Mouse (Mus musculus) erythroblast, embryonic 14.5 days (primary cell): ENCODE results near the gene Ifi208. TPM values are rescaled to one million over a fixed set of nuclear protein-coding genes. Genes with fewer than 3 reads are reported as not detected.
"Not testable (repeated sequence)": the region's sequence is repeated elsewhere in the genome, so short reads cannot be mapped to it uniquely, and the experiment has no call there.

Experiments
- H3K27me3 ChIP-seq: 2 replicates; pipeline ENCODE4 v1.6.1; 2012; ENCODE audit warnings: inconsistent platforms; ENCODE audit not compliant: control insufficient read depth
- H3K36me3 ChIP-seq: 2 replicates; pipeline ENCODE4 v1.6.1; 2012; ENCODE audit warnings: mild to moderate bottlenecking, inconsistent platforms; ENCODE audit not compliant: control insufficient read depth
- H3K4me1 ChIP-seq: 2 replicates; pipeline ENCODE4 v1.6.1; 2012; ENCODE audit warnings: inconsistent platforms; ENCODE audit not compliant: control insufficient read depth
- H3K4me3 ChIP-seq: replicated peaks from 2 replicates; pipeline ENCODE3; 2012; ENCODE audit warnings: moderate library complexity, mild to moderate bottlenecking, inconsistent platforms
- H3K9me3 ChIP-seq: 2 replicates; pipeline ENCODE4 v1.6.1; 2012; ENCODE audit warnings: low read length, inconsistent platforms, mixed read lengths; ENCODE audit not compliant: control insufficient read depth
- GATA1 ChIP-seq: IDR thresholded peaks from 2 replicates; pipeline ENCODE4 v1.6.1; 2012; ENCODE audit warnings: low read length, inconsistent platforms, mixed read lengths
- TAL1 ChIP-seq: IDR thresholded peaks from 3 replicates; pipeline ENCODE4 v1.6.1; 2012; ENCODE audit warnings: low read length, inconsistent platforms, mixed read lengths
- polyA plus RNA-seq: library from polyadenylated mRNA; stranded (reverse); fragments of >175 nt; gene quantifications from 2 replicates; pipeline ENCODE4 v1.2.3, GENCODE M21; 2012

Ifi208 gene
- 0.01 TPM in 1 of 2 replicates, not detected in the other for polyA plus RNA-seq

GRCm38 (mm10) chr1:173673458-173674097 is at the start of gene Ifi208:
TSS of gene Ifi208 (plus strand) at chr1:173673675.
- not testable (repeated sequence) for H3K9me3 ChIP-seq, H3K27me3 ChIP-seq, H3K36me3 ChIP-seq, H3K4me1 ChIP-seq, H3K4me3 ChIP-seq

- no peaks in the 10 kb centered on the region for H3K36me3 ChIP-seq
- no peaks in the 10 kb centered on the region for H3K4me1 ChIP-seq
- TF ChIP-seq GATA1 (no peak), TAL1 (no peak)
- no peaks in the 10 kb centered on the region for H3K27me3 ChIP-seq
- H3K4me3 ChIP-seq, result no peak overlapping the region
- 0 out of 2 replicates have a peak, but pooled peaks cover 2% of the 10 kb centered on the region for H3K9me3 ChIP-seq
Measured at GRCm38 (mm10) chr1:173624052-173624451, 49.4 kb upstream of the Ifi208 start.

GRCm38 (mm10) chr1:173626686-173627085 is 46.8 kb upstream of the Ifi208 start:
- H3K27me3 ChIP-seq, result no peaks in the 10 kb centered on the region
- 0 out of 2 replicates have a peak, but pooled peaks cover 2% of the 10 kb centered on the region for H3K9me3 ChIP-seq
- H3K4me3 ChIP-seq, result no peak overlapping the region
- H3K36me3 ChIP-seq, result no peaks in the 10 kb centered on the region
- H3K4me1 ChIP-seq, result no peaks in the 10 kb centered on the region
- TF ChIP-seq TAL1 (no peak), GATA1 (no peak)

- not testable (repeated sequence) for H3K4me3 ChIP-seq, H3K27me3 ChIP-seq, H3K9me3 ChIP-seq, H3K4me1 ChIP-seq, H3K36me3 ChIP-seq
Measured at GRCm38 (mm10) chr1:173630622-173631021, 42.9 kb upstream of the Ifi208 start, which contains the start of gene Ifi209. TSS of gene Ifi209 (plus strand) at chr1:173630917.

- Histone ChIP-seq H3K27me3 (no peaks in the 10 kb centered on the region), H3K9me3 (no peaks in the 10 kb centered on the region), H3K4me3 (no peak overlapping the region), H3K4me1 (no peaks in the 10 kb centered on the region), H3K36me3 (no peaks in the 10 kb centered on the region)
- no peak for TF ChIP-seq TAL1
Measured at GRCm38 (mm10) chr1:173633969-173634645, 39.4 kb upstream of the Ifi208 start.

GRCm38 (mm10) chr1:173645393-173645792 is 28.1 kb upstream of the Ifi208 start:
- H3K27me3 ChIP-seq, result no peaks in the 10 kb centered on the region
- no peaks in the 10 kb centered on the region for H3K4me1 ChIP-seq
- no peak overlapping the region for H3K4me3 ChIP-seq
- no peaks in the 10 kb centered on the region for H3K9me3 ChIP-seq
- no peak for TF ChIP-seq GATA1
- no peak for TF ChIP-seq TAL1
- H3K36me3 ChIP-seq, result no peaks in the 10 kb centered on the region

GRCm38 (mm10) chr1:173657973-173658372 is 15.5 kb upstream of the Ifi208 start:
- H3K9me3 ChIP-seq, result no peaks in the 10 kb centered on the region
- no peaks in the 10 kb centered on the region for H3K27me3 ChIP-seq
- no peak for TF ChIP-seq GATA1
- TF ChIP-seq TAL1, result no peak

GRCm38 (mm10) chr1:173678605-173679004 is 5.1 kb downstream of the Ifi208 start:
- H3K36me3 ChIP-seq, H3K4me1 ChIP-seq, H3K4me3 ChIP-seq, H3K27me3 ChIP-seq, H3K9me3 ChIP-seq: not testable (repeated sequence)

More at GRCm38 (mm10) chr1:173657973-173658372, 15.5 kb upstream of the Ifi208 start:
- H3K4me1 ChIP-seq, result no peaks in the 10 kb centered on the region
- H3K36me3 ChIP-seq, result no peaks in the 10 kb centered on the region
- no peak overlapping the region for H3K4me3 ChIP-seq

- no peak overlapping the region for H3K4me3 ChIP-seq
- no peaks in the 10 kb centered on the region for H3K4me1 ChIP-seq
- H3K9me3 ChIP-seq, result no peaks in the 10 kb centered on the region
- TF ChIP-seq GATA1, result no peak
- TF ChIP-seq TAL1, result no peak
- H3K36me3 ChIP-seq, result no peaks in the 10 kb centered on the region
- H3K27me3 ChIP-seq, result no peaks in the 10 kb centered on the region
Measured at GRCm38 (mm10) chr1:173694270-173694669, 20.8 kb downstream of the Ifi208 start.

- Histone ChIP-seq H3K27me3 (no peaks in the 10 kb centered on the region), H3K4me1 (no peaks in the 10 kb centered on the region), H3K4me3 (no peak overlapping the region), H3K36me3 (no peaks in the 10 kb centered on the region), H3K9me3 (no peaks in the 10 kb centered on the region)
- no peak for TF ChIP-seq TAL1
- no peak for TF ChIP-seq GATA1
Measured at GRCm38 (mm10) chr1:173733219-173733618, 59.7 kb downstream of the Ifi208 start.

GRCm38 (mm10) chr1:173735015-173735414 is 61.5 kb downstream of the Ifi208 start:
- not testable (repeated sequence) for H3K27me3 ChIP-seq, H3K4me3 ChIP-seq, H3K36me3 ChIP-seq, H3K9me3 ChIP-seq, H3K4me1 ChIP-seq
